Comparison of ENCODE assay signal across 13 mouse cellular contexts in the genomic region with DNA sequence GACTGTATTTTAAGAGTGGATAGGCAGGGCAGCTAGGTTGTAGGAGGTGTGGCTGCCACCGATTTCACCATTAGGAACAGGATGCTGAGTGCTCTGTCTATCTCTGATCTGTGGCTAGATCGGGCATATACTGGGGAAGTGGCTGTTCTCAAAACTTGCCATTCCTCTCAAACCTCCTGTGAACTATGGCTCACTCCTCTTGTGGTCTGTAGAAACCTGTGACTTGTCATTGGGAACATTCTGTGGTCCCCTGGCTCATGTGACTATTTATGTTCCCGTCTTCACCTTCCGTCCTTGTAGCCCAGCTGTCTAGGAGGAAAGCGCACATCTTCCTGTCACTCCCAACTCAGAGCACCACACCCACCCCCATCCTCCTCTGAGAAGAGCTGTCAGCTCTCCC. TPM values are rescaled to one million over a fixed set of nuclear protein-coding genes. Genes with fewer than 3 reads are reported as not detected.
DNase-seq lines count a peak whose midpoint lies in the region; TF ChIP-seq lines count a peak whose summit lies in the region.
"Had no signal": no experiment of that assay in that cellular context is flagged by ENCODE, and none has a peak within 500 bp of the region (broad histone marks: within the 10 kb centered on the region; RNA-seq: fewer than 3 reads in every experiment).

No protein-coding gene starts in this region.

- no peak for TF ChIP-seq POLR2A in bone marrow macrophage, adult 2 months (IDR thresholded peaks at IDR 0.05; ENCODE audit: borderline replicate concordance, low read depth, low read length)

- TF ChIP-seq CTCF in bone marrow macrophage, adult 2 months (IDR thresholded peaks at IDR 0.05; ENCODE audit: low read depth, low read length): no peak

- no peak overlapping the region for H3K27ac ChIP-seq in bone marrow macrophage, adult 2 months (ENCODE audit: insufficient read depth, low read depth, low read length)
- H3K27ac ChIP-seq: heart, embryonic 13.5 days; hindbrain, embryonic 13.5 days; neural tube, embryonic 12.5 days had no signal

- peak overlapping the region; percentile 52 for H3K4me3 ChIP-seq in bone marrow macrophage, adult 2 months (ENCODE audit: insufficient read depth, low read length)
- H3K4me3 ChIP-seq: erythroblast, embryonic 14.5 days; heart, embryonic 13.5 days; hindbrain, embryonic 13.5 days; neural tube, embryonic 12.5 days had no signal

- H3K4me1 ChIP-seq in bone marrow macrophage, adult 2 months (ENCODE audit: control insufficient read depth, insufficient read depth, low read length): peaks cover 11% of the 10 kb centered on the region
- H3K4me1 ChIP-seq: hindbrain, embryonic 13.5 days; neural tube, embryonic 12.5 days had no signal

- DNase-seq in thymus, postnatal 0 days (ENCODE audit: low spot score): peak; percentile 29
- no peak for DNase-seq in thymus, postnatal 10 days (ENCODE audit: low spot score in 2 of 2)
- DNase-seq in lung, postnatal 4 days: peak; percentile 49 to 59
- DNase-seq in layer of hippocampus, postnatal 14 days (ENCODE audit: low spot score in 2 of 2): no peak
- DNase-seq in adrenal gland, postnatal 36 days: no peak
- no peak for DNase-seq in spleen, adult 12 weeks (ENCODE audit: low spot score)
- DNase-seq: gastrocnemius, postnatal 10 days; retina, postnatal 1 day had no signal

RNA-seq across cellular contexts. Expression of gene Acap2, which starts 8.9 kb away (rescaled TPM):
- 15.2 and 16.2 TPM in 2 replicates for polyA plus RNA-seq in thymus, postnatal 0 days (2015; fragmentation: Nextera tagmentation; extraction: Ambion mirVana)
- polyA plus RNA-seq in bone marrow macrophage, adult 2 months (2012; ENCODE audit: insufficient read depth, insufficient read length, missing spikeins): 55.2 and 62.9 TPM in 2 replicates
- total RNA-seq in layer of hippocampus, postnatal 14 days (2021): 100 to 1,000 TPM; 102 to 116 TPM
- total RNA-seq in adrenal gland, postnatal 36 days (2021): 10 to 100 TPM; 41.2 to 49.0 TPM

Comparison
In these comparisons a context has a peak if more than half of its experiments do, and no peak if none do; other contexts are left out.
1. DNase-seq: peak in thymus, postnatal 0 days (single experiment) and lung, postnatal 4 days (2 of 2); none in thymus, postnatal 10 days (0 of 2), layer of hippocampus, postnatal 14 days (0 of 2), adrenal gland, postnatal 36 days (0 of 2) and spleen, adult 12 weeks (single experiment).